Mouse (Mus musculus): ENCODE measurements around the gene Gpc6.

DNA sequence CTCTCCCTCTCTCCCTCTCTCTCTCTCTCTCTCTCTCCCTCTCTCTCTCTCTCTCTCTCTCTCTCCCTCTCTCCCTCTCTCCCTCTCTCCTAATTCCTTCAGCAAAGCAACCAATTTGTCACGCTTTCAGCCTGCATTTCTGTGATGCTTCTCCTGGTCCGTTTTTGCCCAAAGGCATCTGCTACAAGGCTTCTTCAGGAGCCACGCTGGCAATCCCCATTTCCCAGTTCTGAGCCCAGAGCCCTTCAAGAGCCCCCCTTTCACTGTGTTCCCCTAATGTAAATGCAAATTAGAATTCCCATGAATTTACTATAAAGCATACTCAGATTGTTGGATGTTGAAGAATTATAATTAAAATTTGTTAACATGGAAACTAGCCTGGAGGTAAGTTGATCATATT is 686.0 kb downstream of the Gpc6 start:
- TF ChIP-seq ZKSCAN1 (IDR thresholded peaks at IDR 0.05; ENCODE audit: low read depth, low read length) = no peak
- no peak for TF ChIP-seq ZMIZ1 (IDR thresholded peaks at IDR 0.05; ENCODE audit: low read depth, low read length)
- TF ChIP-seq GABPA (IDR thresholded peaks at IDR 0.05; ENCODE audit: low read depth, low read length) = no peak
- TF ChIP-seq CTCF (IDR thresholded peaks at IDR 0.05 in 2 of 3, conservative IDR thresholded peaks at IDR 0.05 in 1 of 3; ENCODE audit: control insufficient read depth in 1 of 3, insufficient read depth in 1 of 3, low read depth in 2 of 3, low read length in 3 of 3, poor library complexity in 1 of 3, severe bottlenecking in 1 of 3) = no peak
